Mouse (Mus musculus) G1E (cell line): ENCODE measurements at regions not wholly inside any gene's neighbourhood (a gene's known extent, or its start where the extent isn't known, plus 50 kb on each side); places are given as distances from the start of the nearest gene placed in this dataset.

Source experiments
- CTCF ChIP-seq: IDR thresholded peaks from 2 replicates; pipeline ENCODE4 v1.5.1; 2012; ENCODE audit warnings: low read depth, low read length, inconsistent platforms, mixed read lengths
- GATA1 ChIP-seq: IDR thresholded peaks from 2 replicates; pipeline ENCODE4 v1.6.1; 2012; ENCODE audit warnings: borderline replicate concordance, low read length, inconsistent platforms, mixed read lengths

DNA sequence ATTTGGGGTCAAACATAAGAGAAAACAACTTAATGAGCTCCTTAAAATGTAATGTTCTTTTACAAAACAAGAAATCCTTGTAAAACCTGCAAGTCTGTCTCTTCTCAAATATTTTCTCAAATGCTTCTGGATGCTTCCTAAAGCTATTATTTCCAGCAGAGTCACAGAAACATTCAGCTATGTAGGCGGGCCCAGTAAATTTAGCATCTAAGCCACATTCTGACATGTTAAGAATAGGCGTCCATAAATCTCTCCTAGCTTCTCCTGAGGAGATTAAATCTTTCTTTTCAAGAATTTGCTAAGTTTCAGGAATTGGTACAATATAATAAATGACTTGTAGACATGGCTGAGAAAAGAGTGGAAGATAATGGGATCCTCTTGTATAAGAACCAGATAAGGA lies 858.9 kb upstream of the Stxbp6 start:
- TF ChIP-seq CTCF (no peak), GATA1 (no peak)
